Mouse (Mus musculus) midbrain, embryonic 16.5 days (tissue): ENCODE measurements around the gene Srprb. TPM values are rescaled to one million over a fixed set of nuclear protein-coding genes. Genes with fewer than 3 reads are reported as not detected.
A peak's percentile ranks its signal among the peaks of the same experiment; 100 is the strongest.

Experiments
- ATAC-seq: fragments of 200-750 bp; cut with Nextera tagmentation; 2 replicates; pipeline ENCODE4 v1.8.0; 2017; ENCODE audit warnings: moderate TSS enrichment
- H3K27ac ChIP-seq: fragments of 300-500 bp; sonication (generic); 2 replicates; pipeline ENCODE4 v1.5.1; 2014; ENCODE audit warnings: mild to moderate bottlenecking, low read length, mixed read lengths
- H3K27me3 ChIP-seq: fragments of 300-500 bp; sonication (generic); 2 replicates; pipeline ENCODE4 v1.6.1; 2014; ENCODE audit warnings: low read depth, low read length, mixed read lengths; ENCODE audit not compliant: control insufficient read depth, insufficient read depth
- H3K36me3 ChIP-seq: fragments of 300-500 bp; sonication (generic); 2 replicates; pipeline ENCODE4 v1.6.1; 2014; ENCODE audit warnings: mild to moderate bottlenecking, low read length, moderate library complexity, mixed read lengths; ENCODE audit not compliant: control insufficient read depth, insufficient read depth
- H3K4me1 ChIP-seq: fragments of 300-500 bp; sonication (generic); 2 replicates; pipeline ENCODE4 v1.6.1; 2014; ENCODE audit warnings: mild to moderate bottlenecking, low read length, mixed read lengths; ENCODE audit not compliant: control insufficient read depth, insufficient read depth
- H3K4me2 ChIP-seq: fragments of 300-500 bp; sonication (generic); 2 replicates; pipeline ENCODE4 v1.6.1; 2014; ENCODE audit warnings: mild to moderate bottlenecking, low read length, mixed read lengths
- H3K4me3 ChIP-seq: fragments of 300-500 bp; sonication (generic); 2 replicates; pipeline ENCODE4 v1.5.1; 2014; ENCODE audit warnings: low read depth, mild to moderate bottlenecking, low read length, moderate library complexity, mixed read lengths
- H3K9ac ChIP-seq: fragments of 300-500 bp; sonication (generic); 2 replicates; pipeline ENCODE4 v1.6.1; 2014; ENCODE audit warnings: low read depth, low read length, mixed read lengths
- H3K9me3 ChIP-seq: fragments of 300-500 bp; sonication (generic); replicated peaks from 2 replicates; pipeline ENCODE4 v1.6.1; 2014; ENCODE audit warnings: mild to moderate bottlenecking, low read length, mixed read lengths; ENCODE audit not compliant: control insufficient read depth, poor library complexity, severe bottlenecking
- WGBS: fragments of 180-500 bp; shearing (Covaris S2); extraction: QIAGEN DNeasy Blood & Tissue Kit; methylation state at CpG from one replicate; pipeline ENCODE4 v1.1.7; 2014; 5-methylcytosine and 5-hydroxymethylcytosine counted together
- polyA plus RNA-seq: library from polyadenylated mRNA; unstranded; fragments of >200 nt; fragmentation: Nextera tagmentation; extraction: Ambion mirVana; gene quantifications from 2 replicates; pipeline ENCODE4 v1.2.1, GENCODE M21; 2015

Gene Srprb
- polyA plus RNA-seq, 1 experiment from 2014 or later: 60.7 TPM

DNA sequence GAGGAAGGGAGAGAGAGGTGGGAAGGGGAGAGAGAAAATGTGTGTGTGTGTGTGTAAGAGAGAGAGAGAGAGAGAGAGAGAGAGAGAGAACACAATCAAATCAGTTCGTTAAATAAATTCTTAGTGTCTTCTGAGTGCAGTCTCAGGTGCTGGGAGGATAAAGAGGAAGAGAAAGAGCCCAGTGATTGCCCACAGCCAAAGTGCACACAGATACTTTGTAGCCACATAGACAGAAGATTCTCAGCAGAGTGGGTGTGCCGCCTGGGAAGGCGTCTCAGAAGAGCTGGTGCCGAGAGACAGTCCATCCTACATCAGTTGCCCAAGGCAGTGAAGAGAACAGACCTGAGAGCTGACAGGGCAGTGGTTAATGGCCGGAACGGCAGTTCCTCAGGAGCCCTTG lies 12.3 kb upstream of the Srprb start:
- Histone ChIP-seq H3K4me3 (no peak overlapping the region), H3K4me1 (no peaks in the 10 kb centered on the region), H3K27ac (no peak overlapping the region), H3K4me2 (no peak overlapping the region), H3K9ac (no peak overlapping the region), H3K36me3 (no peaks in the 10 kb centered on the region), H3K9me3 (no peaks in the 10 kb centered on the region), H3K27me3 (no peaks in the 10 kb centered on the region)
- WGBS: 84% methylated on average over 6 of the region's 6 CpGs
- ATAC-seq: no peak

GRCm38 (mm10) chr9:103213631-103214030 lies 11.7 kb upstream of the Srprb start:
- no peaks in the 10 kb centered on the region for H3K36me3 ChIP-seq
- no peak overlapping the region for H3K4me3 ChIP-seq
- H3K27me3 ChIP-seq: no peaks in the 10 kb centered on the region
- no peak overlapping the region for H3K27ac ChIP-seq
- H3K9me3 ChIP-seq: no peaks in the 10 kb centered on the region
- H3K4me2 ChIP-seq: no peak overlapping the region
- WGBS: 51% methylated on average over 2 of the region's 2 CpGs
- no peak for ATAC-seq
- H3K9ac ChIP-seq: no peak overlapping the region
- H3K4me1 ChIP-seq: no peaks in the 10 kb centered on the region

- ATAC-seq: no peak
- no peaks in the 10 kb centered on the region for H3K9me3 ChIP-seq
- H3K4me2 ChIP-seq: no peak overlapping the region
- no peak overlapping the region for H3K27ac ChIP-seq
- no peak overlapping the region for H3K4me3 ChIP-seq
- no peaks in the 10 kb centered on the region for H3K36me3 ChIP-seq
- H3K27me3 ChIP-seq: no peaks in the 10 kb centered on the region
- no peaks in the 10 kb centered on the region for H3K4me1 ChIP-seq
- no peak overlapping the region for H3K9ac ChIP-seq
- WGBS: 79% methylated on average over 28 of the region's 28 CpGs
Measured at GRCm38 (mm10) chr9:103212654-103213420, 10.9 kb upstream of the Srprb start.

- no peak overlapping the region for H3K9ac ChIP-seq
- H3K4me1 ChIP-seq: no peaks in the 10 kb centered on the region
- H3K4me3 ChIP-seq: no peak overlapping the region
- H3K36me3 ChIP-seq: no peaks in the 10 kb centered on the region
- ATAC-seq: no peak
- WGBS: 48% methylated on average over 6 of the region's 6 CpGs
- no peak overlapping the region for H3K4me2 ChIP-seq
- no peaks in the 10 kb centered on the region for H3K27me3 ChIP-seq
- no peak overlapping the region for H3K27ac ChIP-seq
- H3K9me3 ChIP-seq: no peaks in the 10 kb centered on the region
Measured at GRCm38 (mm10) chr9:103208802-103209423, 7.0 kb upstream of the Srprb start.

DNA sequence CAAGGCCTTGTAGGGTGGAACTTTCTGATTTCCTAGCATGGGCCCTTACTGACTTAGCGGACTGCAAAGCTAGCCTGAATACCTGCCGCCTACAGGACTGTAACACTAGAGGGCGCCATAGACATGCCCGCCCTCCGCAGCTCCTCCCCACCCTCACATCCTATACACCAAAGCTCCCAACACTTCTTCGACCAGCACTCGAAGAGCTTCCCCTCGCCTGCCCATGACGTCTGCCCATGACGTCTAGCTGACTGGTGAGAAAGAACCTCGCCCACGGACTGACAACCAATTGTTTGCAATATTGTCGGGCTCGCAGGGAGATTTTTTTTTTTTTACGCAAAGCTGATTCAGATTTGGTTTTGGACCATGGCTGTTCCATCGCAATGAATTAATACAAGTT lies 5.9 kb upstream of the Srprb start:
- no peak overlapping the region for H3K9ac ChIP-seq
- peak overlapping the region; percentile 9; the same call in 1 of the 2 replicates for H3K4me3 ChIP-seq
- H3K4me2 ChIP-seq: peak overlapping the region; percentile 55
- no peaks in the 10 kb centered on the region for H3K36me3 ChIP-seq
- WGBS: 8% methylated on average over 16 of the region's 16 CpGs
- no peaks in the 10 kb centered on the region for H3K4me1 ChIP-seq
- H3K9me3 ChIP-seq: no peaks in the 10 kb centered on the region
- ATAC-seq: peak; percentile 56
- H3K27ac ChIP-seq: no peak overlapping the region
- no peaks in the 10 kb centered on the region for H3K27me3 ChIP-seq

DNA sequence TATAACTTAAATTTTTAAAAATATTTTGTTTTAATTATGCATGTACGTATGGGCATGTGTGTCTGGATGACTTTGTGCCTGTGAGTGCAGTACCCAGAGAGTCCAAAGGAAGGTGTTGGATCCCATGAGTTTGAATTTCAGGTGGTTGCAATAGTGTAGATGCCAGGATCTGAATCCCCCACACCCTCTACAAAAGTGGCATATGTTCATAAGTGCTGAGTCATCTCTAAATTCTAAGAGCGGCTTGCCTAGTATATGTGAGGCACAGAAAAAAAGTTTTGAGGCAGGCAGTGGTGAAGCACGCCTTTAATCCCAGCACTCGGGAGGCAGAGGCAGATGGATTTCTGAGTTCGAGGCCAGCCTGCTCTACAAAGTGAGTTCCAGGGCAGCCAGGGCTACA lies 3.8 kb upstream of the Srprb start:
- Histone ChIP-seq H3K4me1 (peaks cover 3% of the 10 kb centered on the region; the same call in 1 of the 2 replicates), H3K27me3 (no peaks in the 10 kb centered on the region), H3K9ac (no peak overlapping the region), H3K36me3 (no peaks in the 10 kb centered on the region), H3K4me3 (no peak overlapping the region), H3K4me2 (no peak overlapping the region), H3K9me3 (no peaks in the 10 kb centered on the region), H3K27ac (no peak overlapping the region)
- ATAC-seq: no peak
- 94% methylated on average over 5 of the region's 5 CpGs for WGBS

DNA sequence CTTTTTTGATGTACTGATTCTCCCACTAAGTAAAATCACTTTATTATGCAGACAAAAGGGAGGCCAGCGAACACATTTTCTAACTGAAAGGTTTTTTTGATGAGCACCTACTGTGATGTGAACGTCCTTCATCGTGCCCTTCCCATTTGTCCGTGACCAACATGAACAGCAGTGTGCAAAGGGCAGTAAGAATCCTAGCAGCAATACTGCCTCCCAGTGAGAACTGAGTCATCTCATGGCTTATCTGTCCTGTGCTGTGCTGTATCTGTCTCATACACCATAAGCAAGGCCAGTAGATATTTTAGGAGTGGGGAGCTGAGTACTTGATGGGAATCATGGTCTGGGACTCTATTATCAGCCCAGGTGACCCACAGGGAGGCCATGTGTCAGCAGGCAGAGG lies 13.5 kb downstream of the Srprb start:
- peak; percentile 25; the same call in 1 of the 2 replicates for ATAC-seq
- Histone ChIP-seq H3K36me3 (peaks cover 14% of the 10 kb centered on the region), H3K9ac (no peak overlapping the region), H3K4me3 (no peak overlapping the region), H3K9me3 (no peaks in the 10 kb centered on the region), H3K27me3 (no peaks in the 10 kb centered on the region), H3K4me2 (no peak overlapping the region), H3K27ac (no peak overlapping the region), H3K4me1 (no peaks in the 10 kb centered on the region)
- 81% methylated on average over 4 of the region's 4 CpGs for WGBS

DNA sequence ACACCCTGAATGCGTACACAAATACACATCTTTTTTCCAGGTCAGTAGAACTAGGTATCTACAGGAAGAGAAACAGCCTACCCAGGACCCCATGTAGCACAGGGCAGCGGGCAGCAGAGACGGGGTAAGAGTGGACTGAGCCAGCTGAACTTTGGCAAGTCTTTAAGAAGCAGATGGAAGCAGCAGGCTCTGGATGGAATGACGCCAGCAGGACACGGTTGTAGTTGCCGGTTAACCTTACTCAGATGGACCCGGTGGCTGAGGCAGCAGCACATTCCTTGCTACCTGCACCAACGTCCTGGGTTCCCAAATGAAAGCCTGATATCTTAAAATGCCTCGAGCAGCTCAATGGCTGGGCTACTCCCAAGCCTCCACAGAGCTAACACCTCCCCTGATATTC lies 15.2 kb downstream of the Srprb start:
- WGBS: 69% methylated on average over 9 of the region's 9 CpGs
- Histone ChIP-seq H3K4me3 (no peak overlapping the region), H3K9me3 (no peaks in the 10 kb centered on the region), H3K27ac (no peak overlapping the region; the same call in 1 of the 2 replicates), H3K9ac (no peak overlapping the region), H3K4me2 (no peak overlapping the region), H3K36me3 (peaks cover 17% of the 10 kb centered on the region), H3K27me3 (no peaks in the 10 kb centered on the region), H3K4me1 (no peaks in the 10 kb centered on the region)
- ATAC-seq: no peak

- Histone ChIP-seq H3K4me2 (no peak overlapping the region), H3K27me3 (no peaks in the 10 kb centered on the region), H3K9ac (no peak overlapping the region), H3K27ac (no peak overlapping the region), H3K4me1 (peaks cover under 1% of the 10 kb centered on the region; the same call in 1 of the 2 replicates), H3K4me3 (no peak overlapping the region), H3K36me3 (peaks cover 17% of the 10 kb centered on the region), H3K9me3 (no peaks in the 10 kb centered on the region)
- ATAC-seq: no peak
- WGBS: 92% methylated on average over 8 of the region's 8 CpGs
Measured at GRCm38 (mm10) chr9:103185946-103186345, 16.0 kb downstream of the Srprb start.
